Mouse (Mus musculus): ENCODE results near the gene Gm6356.
"Not testable (repeated sequence)": the region's sequence is repeated elsewhere in the genome, so short reads cannot be mapped to it uniquely, and the experiment has no call there.

The Gm6356 gene

DNA sequence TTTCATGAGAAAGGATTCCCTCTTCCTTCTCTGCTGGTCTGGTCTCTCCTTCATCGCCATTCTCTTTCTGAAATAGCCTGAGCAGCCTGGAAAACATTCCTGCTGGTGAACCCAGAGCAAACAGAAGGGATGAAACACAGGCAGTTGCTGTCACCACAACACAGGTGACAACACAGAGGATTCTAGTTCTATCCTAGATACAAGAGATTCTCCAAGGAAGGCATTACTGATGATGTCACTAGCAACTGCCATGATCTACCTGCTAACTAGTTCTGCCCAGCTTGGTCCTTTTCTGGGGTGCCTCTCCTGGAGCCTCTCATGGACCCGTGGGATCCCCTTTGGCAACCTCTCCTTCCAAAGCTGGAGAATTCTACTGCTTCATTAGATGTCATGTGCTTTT is at the start of gene Gm6356:
Gene Gm6356, minus strand, starts transcription at position 101 of the 400 bp plus-strand sequence.
- not testable (repeated sequence) for DNase-seq (ENCODE audit: low read depth)
